Mouse (Mus musculus) liver, postnatal 0 days (tissue): Measurements from ENCODE around the gene Klhl8.

Experiments used
- CTCF ChIP-seq: sonication (generic); IDR thresholded peaks from 2 replicates; pipeline ENCODE4 v1.5.1; 2016; ENCODE audit warnings: antibody characterized with exemption, low read depth
- EP300 ChIP-seq: IDR thresholded peaks from 2 replicates; pipeline ENCODE4 v1.6.1; 2016; ENCODE audit warnings: antibody characterized with exemption, low read depth, mild to moderate bottlenecking

DNA sequence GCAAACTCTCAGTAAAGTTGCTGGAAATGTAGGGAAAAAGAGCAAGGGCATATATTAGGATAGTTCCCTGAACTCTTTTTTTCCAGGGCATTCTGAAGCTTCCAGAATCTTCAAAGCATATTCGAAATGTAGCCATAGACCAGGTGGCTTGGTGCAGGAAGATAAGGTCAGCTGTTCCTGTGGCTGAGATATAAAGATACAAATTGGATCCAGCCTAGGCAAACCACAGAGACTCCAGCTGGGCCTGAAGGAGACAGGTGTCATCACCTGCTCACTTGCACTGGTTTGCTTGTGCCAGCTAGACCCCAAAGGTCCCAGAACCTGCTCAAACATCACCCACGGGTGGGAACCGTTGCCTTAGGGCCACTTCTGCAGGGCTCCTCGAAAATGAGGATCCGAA, 496 bp upstream of the Klhl8 start:
- TF ChIP-seq CTCF (no peak), EP300 (no peak)
